Mouse (Mus musculus) NIH3T3 (cell line): ENCODE data around the gene Irak1.

Experiments used
- DNase-seq: peaks from one replicate; pipeline ENCODE4 v3.0.0-alpha.2; 2012; ENCODE audit warnings: low read depth

Irak1 gene

DNA sequence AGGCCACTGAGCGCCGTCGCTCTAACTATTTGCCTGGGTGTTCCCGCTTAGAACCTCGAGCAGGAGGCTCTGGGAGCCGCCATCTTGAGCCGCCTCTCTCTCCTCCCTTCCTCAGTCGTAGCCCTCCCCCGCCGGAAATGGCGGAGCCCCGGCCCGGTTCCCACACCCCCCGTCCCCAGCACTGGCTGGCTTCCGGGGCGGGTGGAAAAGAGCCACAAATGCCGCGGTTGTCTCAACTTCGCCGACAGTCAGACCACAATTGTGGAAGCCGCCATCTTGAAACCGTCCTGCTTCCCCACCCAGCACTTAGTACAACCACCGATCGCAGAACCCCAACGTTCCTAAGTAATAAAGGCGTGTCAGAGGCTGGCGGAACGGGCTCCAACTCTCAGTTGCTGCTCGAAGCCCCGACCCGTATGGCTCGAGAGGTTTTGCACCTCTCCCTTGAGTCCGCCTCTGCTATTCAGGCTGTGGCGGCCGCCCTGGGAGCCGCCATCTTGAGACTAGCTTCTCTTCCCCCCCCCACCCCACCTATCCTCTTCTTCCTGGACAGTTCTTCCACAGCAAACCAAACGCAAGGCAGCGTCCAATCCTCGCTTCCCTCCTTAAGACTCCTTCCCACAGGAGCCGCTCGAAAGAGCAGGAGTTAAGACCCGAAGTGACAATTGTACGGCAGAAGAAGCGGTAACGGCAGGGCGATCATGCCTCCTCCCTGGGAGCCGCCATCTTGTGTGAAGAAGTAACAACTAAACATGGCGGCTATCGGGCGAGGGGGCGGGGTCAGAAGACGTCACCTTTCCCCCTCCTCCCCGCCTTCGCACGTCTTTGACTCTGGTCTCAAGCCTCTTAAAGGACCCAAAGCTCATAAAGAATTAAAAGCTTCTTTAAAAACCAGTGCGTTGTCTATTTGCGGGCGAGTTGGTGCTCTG lies 57.2 kb downstream of the Irak1 start, which contains the start of gene Hcfc1:
Gene Hcfc1 (minus strand): TSS at position 110 of the 929 bp plus-strand sequence.
- DNase-seq = peak; percentile 91

DNA sequence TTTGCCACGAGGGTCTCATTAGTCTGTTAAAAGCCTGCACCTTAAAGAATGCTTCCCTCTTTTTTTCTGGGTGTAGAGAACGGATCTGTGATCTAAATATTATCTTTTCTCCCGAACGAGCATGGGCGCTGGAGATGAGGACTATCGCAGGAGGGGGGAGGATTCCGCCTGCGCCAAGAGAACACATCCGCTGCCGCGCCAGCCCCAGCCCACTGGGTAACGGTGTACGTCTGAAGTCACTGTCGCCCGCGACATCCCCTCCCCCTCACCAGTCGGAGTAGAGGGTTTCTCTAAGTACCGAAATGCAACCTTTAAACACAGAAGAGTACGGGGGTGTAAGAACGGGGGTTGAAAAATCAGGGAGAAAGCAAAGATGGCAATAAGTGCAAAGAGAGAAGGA lies 58.4 kb downstream of the Irak1 start:
- no peak for DNase-seq

DNA sequence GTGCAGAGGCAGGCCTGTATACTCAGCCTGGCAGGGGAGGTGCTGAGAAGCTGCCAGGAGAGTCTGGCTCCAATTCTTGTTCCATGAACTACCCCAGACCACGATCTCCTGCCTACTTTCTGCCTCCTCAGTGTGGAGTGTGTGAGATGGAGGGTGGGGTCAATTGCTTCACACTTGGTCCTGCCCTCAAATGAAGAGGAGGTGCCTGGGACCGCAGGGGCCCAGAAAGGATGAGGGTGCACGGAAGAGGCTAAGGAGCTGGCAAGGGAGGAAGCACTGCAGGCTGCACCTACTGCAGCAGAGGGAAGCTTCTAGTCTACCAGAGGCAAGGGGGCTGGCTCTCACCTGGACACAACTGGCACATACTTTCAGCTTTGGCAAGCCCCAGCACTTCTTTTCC lies 59.4 kb downstream of the Irak1 start:
- DNase-seq = peak; percentile 65
